In genomic region chr1:82285461-82286189, GRCm38 (mm10) we compare ENCODE assay signal across 9 mouse cellular contexts. TPM values are rescaled to one million over a fixed set of nuclear protein-coding genes. Genes with fewer than 3 reads are reported as not detected.
DNase-seq lines count a peak whose midpoint lies in the region; ATAC-seq and TF ChIP-seq lines count a peak whose summit lies in the region.
"Had no signal": no experiment of that assay in that cellular context is flagged by ENCODE, and none has a peak within 500 bp of the region (broad histone marks: within the 10 kb centered on the region; RNA-seq: fewer than 3 reads in every experiment).

No protein-coding gene starts in this region.

- TF ChIP-seq EP300 in lung, postnatal 0 days (IDR thresholded peaks at IDR 0.05) = no peak

- TF ChIP-seq CTCF in cerebellum, adult 2 months (IDR thresholded peaks at IDR 0.05; ENCODE audit: borderline replicate concordance, insufficient read depth, low read depth, low read length) = no peak
- no peak for TF ChIP-seq CTCF in lung, postnatal 0 days (IDR thresholded peaks at IDR 0.05)

- H3K36me3 ChIP-seq in lung, postnatal 0 days (ENCODE audit: insufficient read depth, low read length) = no peaks in the 10 kb centered on the region
- peaks cover 16% of the 10 kb centered on the region for H3K36me3 ChIP-seq in liver, embryonic 12.5 days

- 29% methylated on average over 5 of the region's 5 CpGs for WGBS in cerebellum, adult 2 months
- 14% methylated on average over 5 of the region's 5 CpGs for WGBS in lung, postnatal 0 days
- WGBS in liver, embryonic 12.5 days (ENCODE audit: insufficient replicate concordance) = 44% methylated on average over 5 of the region's 5 CpGs

- H3K4me3 ChIP-seq in cerebellum, adult 2 months (replicated peaks; ENCODE audit: insufficient read depth, low read depth, low read length) = peak overlapping the region; percentile 44
- peak overlapping the region; percentile 61 for H3K4me3 ChIP-seq in lung, postnatal 0 days (ENCODE audit: low read depth, low read length)
- H3K4me3 ChIP-seq in liver, embryonic 12.5 days = peak overlapping the region; percentile 30

- no peak for DNase-seq in cerebellum, adult 2 months
- no peak for DNase-seq in cerebellum, postnatal 14 days
- peak; percentile 31 for DNase-seq in lung, postnatal 0 days (ENCODE audit: low spot score)
- DNase-seq in lung, postnatal 10 days = no peak
- DNase-seq in thymus, postnatal 36 days = no peak
- DNase-seq in ovary, adult 18-20 months (ENCODE audit: low spot score) = no peak
- DNase-seq in retina, embryonic 14.5 days (ENCODE audit: low spot score) = no peak
- DNase-seq: thymus, adult 2 months had no signal

- no peak for ATAC-seq in lung, postnatal 0 days
- ATAC-seq in liver, embryonic 12.5 days = no peak

- peaks cover 29% of the 10 kb centered on the region for H3K4me1 ChIP-seq in cerebellum, adult 2 months (ENCODE audit: control insufficient read depth, insufficient read depth, low read length)
- peaks cover 31% of the 10 kb centered on the region; the same call in 1 of the 2 replicates for H3K4me1 ChIP-seq in lung, postnatal 0 days (ENCODE audit: insufficient read depth, low read depth, low read length)
- H3K4me1 ChIP-seq in liver, embryonic 12.5 days = peaks cover 13% of the 10 kb centered on the region

- H3K9me3 ChIP-seq in lung, postnatal 0 days (ENCODE audit: low read length) = no peaks in the 10 kb centered on the region
- H3K9me3 ChIP-seq in liver, embryonic 12.5 days (replicated peaks) = no peaks in the 10 kb centered on the region

- no peak for TF ChIP-seq POLR2A in cerebellum, adult 2 months (IDR thresholded peaks at IDR 0.05; ENCODE audit: borderline replicate concordance, insufficient read depth, low read length)

- H3K27me3 ChIP-seq in cerebellum, adult 2 months (ENCODE audit: control insufficient read depth, insufficient read depth, low read length) = no peaks in the 10 kb centered on the region
- no peaks in the 10 kb centered on the region for H3K27me3 ChIP-seq in lung, postnatal 0 days (replicated peaks; ENCODE audit: insufficient read depth, low read length)
- H3K27me3 ChIP-seq in liver, embryonic 12.5 days (replicated peaks) = peaks cover 53% of the 10 kb centered on the region

- H3K27ac ChIP-seq in cerebellum, adult 2 months (ENCODE audit: insufficient read depth, low read length) = no peak overlapping the region
- H3K27ac ChIP-seq in lung, postnatal 0 days (ENCODE audit: low read length) = peak overlapping the region; percentile 28; the same call in 1 of the 2 replicates
- H3K27ac ChIP-seq in liver, embryonic 12.5 days = no peak overlapping the region

- H3K9ac ChIP-seq in lung, postnatal 0 days (replicated peaks; ENCODE audit: low read depth) = no peak overlapping the region
- H3K9ac ChIP-seq in liver, embryonic 12.5 days = peak overlapping the region; percentile 22; the same call in 1 of the 2 replicates

- H3K4me2 ChIP-seq in lung, postnatal 0 days (replicated peaks; ENCODE audit: low read depth, low read length) = peak overlapping the region; percentile 89
- peak overlapping the region; percentile 32 for H3K4me2 ChIP-seq in liver, embryonic 12.5 days

RNA-seq across cellular contexts. Expression of gene Irs1, which starts 5.6 kb away (rescaled TPM):
- polyA plus RNA-seq in cerebellum, adult 2 months (2012; rRNA removed) = 10.5 and 10.6 TPM in 2 replicates
- 4.7 and 5.9 TPM in 2 replicates for polyA plus RNA-seq in lung, postnatal 0 days (2015; fragmentation: Nextera tagmentation; extraction: Ambion mirVana)
- 1.8 and 1.9 TPM in 2 replicates for polyA plus RNA-seq in liver, embryonic 12.5 days (2016; fragmentation: Nextera tagmentation; extraction: Ambion mirVana)

RNA-seq across cellular contexts. Expression of gene Rhbdd1, which starts 30.6 kb away (rescaled TPM):
- 10.7 and 11.6 TPM in 2 replicates for polyA plus RNA-seq in cerebellum, adult 2 months (2012; rRNA removed)
- 7.8 and 8.1 TPM in 2 replicates for polyA plus RNA-seq in lung, postnatal 0 days (2015; fragmentation: Nextera tagmentation; extraction: Ambion mirVana)
- 11.8 and 13.3 TPM in 2 replicates for polyA plus RNA-seq in liver, embryonic 12.5 days (2016; fragmentation: Nextera tagmentation; extraction: Ambion mirVana)

RNA-seq across cellular contexts. Expression of gene Gm9747, which starts 52.7 kb away (rescaled TPM):
- polyA plus RNA-seq in cerebellum, adult 2 months (2012; rRNA removed) = not detected in 2 replicates
- 13.3 and 15.5 TPM in 2 replicates for polyA plus RNA-seq in lung, postnatal 0 days (2015; fragmentation: Nextera tagmentation; extraction: Ambion mirVana)
- 4.0 and 4.5 TPM in 2 replicates for polyA plus RNA-seq in liver, embryonic 12.5 days (2016; fragmentation: Nextera tagmentation; extraction: Ambion mirVana)
- polyA plus RNA-seq: thymus, adult 2 months had no signal
